Mouse (Mus musculus) kidney, adult 18-20 months (tissue): ENCODE results near the gene Tnni1.

Experiments
- DNase-seq: peaks from one replicate; pipeline ENCODE4 v3.0.0; 2021

The Tnni1 gene

GRCm38 (mm10) chr1:135768400-135768799 is 10.8 kb upstream of the Tnni1 start:
- DNase-seq = no peak

GRCm38 (mm10) chr1:135770237-135770636 is 9.0 kb upstream of the Tnni1 start:
- DNase-seq = no peak

GRCm38 (mm10) chr1:135770896-135771572 is 8.2 kb upstream of the Tnni1 start:
- DNase-seq = no peak

- no peak for DNase-seq
Measured at GRCm38 (mm10) chr1:135771573-135771970, 7.7 kb upstream of the Tnni1 start.

GRCm38 (mm10) chr1:135776596-135776995 is 2.6 kb upstream of the Tnni1 start:
- no peak for DNase-seq

- no peak for DNase-seq
Measured at GRCm38 (mm10) chr1:135777046-135777445, 2.2 kb upstream of the Tnni1 start.

GRCm38 (mm10) chr1:135780649-135781048 is 1.4 kb downstream of the Tnni1 start:
- DNase-seq = no peak

GRCm38 (mm10) chr1:135781220-135781619 is 2.0 kb downstream of the Tnni1 start:
- DNase-seq = peak; percentile 76

GRCm38 (mm10) chr1:135782816-135783215 is 3.6 kb downstream of the Tnni1 start:
- DNase-seq = no peak

- DNase-seq = peak; percentile 74
Measured at GRCm38 (mm10) chr1:135787799-135788198, 8.6 kb downstream of the Tnni1 start.

GRCm38 (mm10) chr1:135788708-135789107 is 9.5 kb downstream of the Tnni1 start:
- peak; percentile 25 for DNase-seq

GRCm38 (mm10) chr1:135789815-135790214 is 10.6 kb downstream of the Tnni1 start:
- peak; percentile 69 for DNase-seq

- no peak for DNase-seq
Measured at GRCm38 (mm10) chr1:135792143-135792939, 13.1 kb downstream of the Tnni1 start.

- DNase-seq = no peak
Measured at GRCm38 (mm10) chr1:135793370-135794215, 14.4 kb downstream of the Tnni1 start.

GRCm38 (mm10) chr1:135794216-135795134 is 15.2 kb downstream of the Tnni1 start:
- no peak for DNase-seq

- DNase-seq = no peak
Measured at GRCm38 (mm10) chr1:135798492-135798891, 19.3 kb downstream of the Tnni1 start.

- DNase-seq = no peak
Measured at GRCm38 (mm10) chr1:135799109-135799627, 19.9 kb downstream of the Tnni1 start.

- DNase-seq = no peak
Measured at GRCm38 (mm10) chr1:135800192-135800950, 21.1 kb downstream of the Tnni1 start.

GRCm38 (mm10) chr1:135807546-135807945 is 28.3 kb downstream of the Tnni1 start:
- no peak for DNase-seq

- peak; percentile 52 for DNase-seq
Measured at GRCm38 (mm10) chr1:135810180-135810579, 30.9 kb downstream of the Tnni1 start.

- peak; percentile 94 for DNase-seq
Measured at GRCm38 (mm10) chr1:135811016-135811646, 31.9 kb downstream of the Tnni1 start.
